Mouse (Mus musculus) ES-E14 (cell line): ENCODE results near the gene Zfp940.

Experiments
- ZC3H11A ChIP-seq: IDR thresholded peaks from 2 replicates; pipeline ENCODE4 v1.6.1; 2012; ENCODE audit warnings: low read depth, mild to moderate bottlenecking, inconsistent platforms, low read length, borderline replicate concordance
- ZNF384 ChIP-seq: IDR thresholded peaks from 2 replicates; pipeline ENCODE4 v1.6.1; 2012; ENCODE audit warnings: low read depth, low read length, inconsistent platforms

DNA sequence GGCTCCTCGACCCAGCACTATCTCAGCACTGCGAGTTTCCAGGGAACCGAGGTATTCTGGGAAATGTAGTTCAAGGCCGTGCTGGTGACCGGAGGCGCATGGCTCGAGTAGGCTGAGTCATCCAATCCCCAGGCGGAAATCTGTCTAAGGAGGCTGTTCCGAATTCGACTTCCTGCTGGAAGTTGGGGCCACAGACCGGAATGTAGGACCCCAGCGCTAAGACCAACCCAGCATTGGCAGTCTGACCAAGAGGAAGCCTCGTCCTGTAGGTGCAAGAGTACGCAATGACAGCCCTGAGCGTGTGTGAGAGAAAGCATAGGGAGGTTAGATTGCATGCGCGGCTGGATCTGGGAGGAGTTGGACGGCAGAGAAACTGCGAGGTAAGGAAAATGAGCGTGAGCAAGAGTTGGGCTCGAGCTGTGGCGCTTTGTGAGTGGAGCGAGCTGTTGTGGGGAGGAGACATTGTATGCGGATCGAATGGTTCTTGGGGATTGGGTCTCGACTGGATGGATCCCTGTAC is 37.5 kb downstream of the Zfp940 start, which contains the start of gene Zfp790:
- no peak for TF ChIP-seq ZNF384
- no peak for TF ChIP-seq ZC3H11A
